Mouse (Mus musculus) B cell, adult 2 months (primary cell): ENCODE results near the gene Hs6st1.
"Not testable (repeated sequence)": the region's sequence is repeated elsewhere in the genome, so short reads cannot be mapped to it uniquely, and the experiment has no call there.

Experiments used
- DNase-seq, 2 experiments: peaks; one replicate each; pipeline ENCODE4 v3.0.0; 2022

Hs6st1 gene

DNA sequence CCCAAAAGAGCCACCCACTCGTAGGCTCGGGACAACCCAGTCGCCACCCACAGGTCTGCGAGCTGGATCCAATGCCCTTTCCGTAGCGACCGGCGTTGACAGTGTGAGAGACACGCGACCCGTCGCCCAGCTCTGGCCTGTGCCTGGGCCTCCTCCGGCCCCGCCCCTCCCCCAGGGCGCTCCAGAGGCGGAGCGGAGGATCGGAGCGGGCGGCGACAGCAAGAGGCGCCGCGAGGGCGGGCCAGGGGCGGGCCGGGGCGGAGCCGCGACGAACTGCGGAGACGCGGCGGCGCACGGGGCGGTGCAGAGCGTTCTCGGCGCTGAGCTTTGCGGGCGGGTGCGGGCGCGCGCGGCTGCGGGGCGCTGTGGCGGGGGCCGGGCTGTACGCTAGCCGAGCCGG, at the start of gene Hs6st1:
Hs6st1 (plus strand) TSS at position 325 of the 400 bp plus-strand sequence.
- peak; percentile 93 to 96 for DNase-seq

DNA sequence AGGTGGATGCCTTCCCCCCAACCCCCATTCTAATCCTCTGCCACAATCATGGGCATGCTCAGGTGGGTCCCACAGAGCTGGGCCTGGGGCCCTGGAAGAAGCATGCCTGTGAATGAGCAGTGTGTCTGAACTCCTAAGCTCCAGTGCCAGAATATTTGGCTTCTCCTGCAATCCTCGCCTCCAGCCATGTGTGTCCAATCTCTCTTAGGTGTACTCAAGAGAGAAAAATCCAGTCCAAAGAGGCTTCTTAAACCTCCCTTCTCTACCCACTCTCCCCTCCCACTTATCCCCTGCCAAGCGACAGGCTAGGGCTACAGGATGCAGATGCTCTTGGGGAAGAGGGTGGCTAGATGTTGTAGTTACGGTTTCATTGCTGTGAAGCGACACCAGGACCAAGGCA, 49.6 kb upstream of the Hs6st1 start:
- no peak for DNase-seq

DNA sequence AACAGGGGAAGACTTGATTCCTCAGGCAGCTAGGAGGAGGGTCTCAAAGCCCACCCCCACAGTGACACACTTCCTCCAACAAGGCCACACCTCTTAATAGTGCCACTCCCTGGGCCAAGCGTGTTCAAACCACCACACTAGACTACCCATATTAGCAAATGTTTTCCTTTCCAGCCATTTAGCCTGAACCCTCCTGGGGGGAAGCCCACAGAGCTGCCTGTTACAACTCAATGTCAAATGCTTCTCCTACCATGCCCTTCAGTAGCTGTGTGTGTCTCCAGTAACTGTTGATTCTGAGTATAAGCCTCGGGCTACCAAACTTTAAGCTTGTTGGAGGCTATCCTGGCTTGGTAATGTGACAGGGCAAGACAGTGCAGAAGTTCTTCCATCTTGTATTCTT, 49.0 kb upstream of the Hs6st1 start:
- DNase-seq, result no peak

DNA sequence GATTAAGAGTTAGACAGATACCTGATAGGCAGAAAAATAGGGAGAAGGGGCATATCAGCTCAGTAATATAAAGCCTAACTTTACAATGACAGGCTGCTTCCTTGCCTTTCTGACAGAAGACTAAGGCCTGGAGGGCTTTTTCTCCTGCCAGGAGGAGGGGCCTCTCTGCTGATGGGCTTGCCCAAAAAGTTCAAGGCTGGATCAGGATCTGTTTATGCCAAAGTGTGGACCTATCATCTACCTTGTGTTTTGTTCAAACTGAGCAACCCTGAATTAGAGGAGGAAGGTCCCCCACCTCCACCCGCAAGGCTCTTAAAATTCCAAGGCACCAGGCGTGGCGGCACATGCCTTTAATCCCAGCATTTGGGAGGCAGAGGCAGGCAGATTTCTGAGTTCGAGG, 47.9 kb upstream of the Hs6st1 start:
- no peak for DNase-seq

DNA sequence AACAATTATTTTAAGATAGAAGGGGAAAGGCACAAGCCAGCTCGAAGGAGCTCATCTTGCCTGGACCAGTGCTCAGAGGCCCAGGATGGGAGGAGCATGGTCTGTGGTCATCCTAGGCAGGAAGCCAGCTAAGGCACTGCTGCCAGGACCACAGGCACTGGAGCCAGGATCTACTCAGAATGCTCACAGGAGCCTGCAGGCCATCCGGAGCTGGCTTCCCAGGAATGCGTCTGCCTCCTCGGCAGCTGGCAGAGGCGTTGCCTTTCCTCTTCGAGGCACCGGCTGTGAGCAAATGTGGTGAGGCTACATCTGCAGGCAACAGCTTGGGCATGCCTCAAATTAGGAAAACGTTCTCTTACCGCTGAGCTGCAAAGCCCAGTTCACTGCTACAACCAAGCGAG, 37.8 kb upstream of the Hs6st1 start:
- no peak for DNase-seq

DNA sequence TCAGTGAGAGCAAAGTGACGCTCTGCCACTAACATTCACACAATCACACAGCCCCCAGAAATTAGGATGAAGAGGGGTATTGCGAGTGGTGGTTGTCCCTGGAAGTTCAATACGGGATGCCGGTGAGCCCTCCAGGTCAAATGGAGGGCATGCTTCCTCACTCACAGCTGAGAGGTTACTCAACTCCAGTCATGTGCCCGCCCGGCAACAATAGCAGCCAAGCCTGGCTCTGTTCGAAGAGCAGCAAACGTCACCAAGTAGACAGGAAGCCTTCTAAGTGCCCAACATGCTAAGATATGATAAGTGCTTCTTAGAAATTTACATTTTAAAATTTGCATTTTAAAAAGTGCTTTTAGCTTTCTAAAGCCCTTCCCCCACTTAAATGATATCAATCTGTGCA, 29.4 kb upstream of the Hs6st1 start:
- no peak for DNase-seq

DNA sequence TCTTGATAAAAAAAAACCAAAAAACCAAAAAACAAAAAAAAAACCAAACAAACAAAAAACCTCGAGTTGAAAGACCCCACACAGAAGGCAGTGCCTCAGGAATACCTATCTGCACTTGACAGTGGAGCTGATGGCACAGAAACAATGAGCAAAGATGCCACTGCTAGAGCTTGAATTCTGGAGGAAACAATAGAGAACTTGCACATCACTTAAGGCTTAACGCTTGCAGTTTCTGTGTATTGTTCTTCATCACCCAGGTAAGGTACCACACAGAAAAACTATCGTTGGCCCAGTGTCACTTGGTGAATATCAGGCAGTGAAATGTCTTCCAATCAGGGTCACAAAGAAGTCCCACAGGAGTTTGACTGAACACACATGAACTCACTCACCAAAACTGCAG, 26.1 kb upstream of the Hs6st1 start:
- DNase-seq, result no peak

DNA sequence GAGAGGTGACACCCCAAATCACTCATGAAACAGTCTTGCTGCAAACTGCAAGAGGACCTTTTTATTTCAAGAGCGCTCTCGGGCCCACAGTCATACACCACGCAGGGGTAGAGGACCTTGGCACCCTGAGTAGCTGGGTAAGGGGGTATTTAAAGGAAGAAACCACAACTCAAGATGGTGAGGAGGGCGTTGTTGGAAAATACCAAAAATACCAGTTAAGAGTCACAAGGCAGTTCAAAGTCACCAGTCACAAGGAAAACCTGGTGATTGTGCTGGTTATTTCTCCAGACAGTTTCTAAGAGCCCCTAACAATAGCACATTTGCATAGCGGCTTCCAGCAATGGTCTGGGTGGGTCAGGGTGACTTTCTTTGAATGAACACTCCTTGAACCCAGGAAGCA, 24.4 kb upstream of the Hs6st1 start:
- not testable (repeated sequence) for DNase-seq

DNA sequence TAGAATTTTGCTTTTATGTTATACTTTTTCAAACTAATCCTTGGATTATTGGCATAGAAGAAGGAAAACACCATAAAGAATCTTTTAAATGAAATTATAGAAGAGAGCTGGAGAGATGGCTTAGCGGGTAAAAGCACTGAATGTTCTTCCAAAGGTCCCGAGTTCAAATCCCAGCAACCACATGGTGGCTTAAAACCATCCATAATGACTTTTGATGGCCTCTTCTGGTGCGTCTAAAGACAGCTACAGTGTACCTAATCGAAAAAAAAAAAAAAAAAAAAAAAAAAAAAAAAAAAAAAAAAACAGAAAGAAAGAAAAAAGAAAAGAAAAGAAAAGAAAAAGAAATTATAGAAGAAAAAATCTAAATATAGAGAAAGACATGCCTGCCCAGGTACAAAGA, 23.9 kb upstream of the Hs6st1 start:
- no peak for DNase-seq

DNA sequence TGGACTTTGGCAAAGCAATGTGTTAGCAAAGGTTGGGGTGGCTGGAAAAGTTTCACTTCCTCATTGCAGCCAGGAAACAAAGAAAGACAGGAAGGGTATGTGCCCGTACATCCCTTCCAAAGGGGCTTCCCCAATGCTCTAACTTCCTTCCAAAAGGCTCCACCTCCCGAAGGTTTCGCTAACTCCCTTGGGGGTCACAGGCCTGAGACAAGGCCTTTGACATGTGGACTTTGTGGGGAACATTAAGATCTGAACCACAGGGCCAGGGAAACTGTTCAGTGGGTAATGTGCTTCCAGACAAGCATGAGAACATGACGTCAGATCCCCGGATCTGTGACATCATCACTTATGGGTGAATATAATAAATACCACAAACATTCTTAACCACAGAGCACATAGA, 15.5 kb upstream of the Hs6st1 start:
- peak; percentile 65 to 69 for DNase-seq

DNA sequence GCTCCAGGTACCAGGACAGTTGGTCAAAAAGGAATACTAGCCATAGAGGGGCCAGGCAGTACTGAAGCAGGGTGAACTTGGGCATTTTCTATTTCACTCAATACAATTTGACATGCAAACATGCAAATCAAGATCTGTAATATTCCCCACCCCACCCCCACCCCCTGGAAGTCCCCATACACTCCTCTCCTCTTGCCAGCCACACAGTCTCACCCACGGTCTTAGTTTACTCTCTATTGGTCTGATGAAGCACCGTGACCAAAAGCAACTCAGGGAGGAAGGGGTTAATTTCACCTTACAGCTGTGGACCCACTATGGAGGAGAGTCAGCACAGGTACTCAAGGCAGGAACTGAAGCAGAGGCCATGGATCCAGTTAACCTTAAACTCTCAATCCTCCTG, 14.6 kb upstream of the Hs6st1 start:
- no peak for DNase-seq

DNA sequence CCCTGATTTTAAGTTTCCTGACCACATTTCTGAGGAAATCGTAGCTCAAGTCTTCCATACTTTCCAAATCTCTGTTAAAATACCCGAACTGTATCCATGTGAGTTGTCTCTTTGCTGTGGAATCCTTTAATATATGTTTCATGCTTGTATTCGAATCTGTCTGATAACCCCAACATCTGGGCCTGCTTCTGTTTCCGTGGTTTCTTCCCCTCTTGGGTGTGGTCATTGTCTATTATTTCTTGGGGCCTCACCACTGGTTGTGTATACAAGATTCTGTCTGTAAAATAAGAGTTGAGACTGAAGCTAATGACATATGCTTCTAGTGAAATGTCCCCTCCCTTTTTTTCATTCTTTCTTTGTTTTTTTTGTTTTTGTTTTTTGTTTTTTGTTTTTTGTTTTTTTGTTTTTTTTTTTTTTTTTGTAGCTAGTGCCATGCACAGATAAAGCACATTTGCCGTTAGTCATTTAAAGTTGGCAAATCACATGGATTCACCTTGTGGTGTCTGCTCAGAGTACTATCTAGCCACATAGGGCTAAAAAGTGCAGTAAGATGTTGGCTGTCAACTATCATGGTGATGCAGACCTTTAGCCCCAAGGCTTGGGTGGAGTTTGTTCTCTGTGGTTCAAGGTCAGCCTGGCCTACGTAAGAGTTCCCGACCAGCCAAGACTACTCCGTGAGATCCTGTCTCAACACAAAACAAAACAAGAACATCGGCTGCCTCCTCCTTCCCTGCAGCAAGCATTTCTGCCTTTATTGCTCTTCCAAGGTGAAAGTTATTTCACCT, 13.8 kb upstream of the Hs6st1 start:
- DNase-seq, result no peak

DNA sequence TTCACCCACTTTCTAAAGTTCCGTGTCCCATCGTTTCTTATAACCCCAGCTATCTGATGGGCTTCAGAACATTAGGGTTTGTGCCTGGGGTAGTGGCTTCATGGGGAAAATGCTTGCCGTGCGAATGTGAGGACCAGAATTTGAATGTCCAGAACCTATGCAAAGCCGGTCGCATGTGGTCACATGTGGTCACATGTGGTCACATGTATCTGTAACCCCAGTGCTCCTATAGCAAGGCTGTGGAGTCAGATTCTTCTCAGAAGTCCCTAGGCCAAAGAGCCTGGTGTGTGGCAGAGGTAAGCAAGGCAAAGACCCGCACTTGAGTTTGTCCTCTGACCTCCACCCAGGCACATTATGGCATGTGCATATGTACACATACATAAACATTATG, 13.2 kb upstream of the Hs6st1 start:
- DNase-seq, result peak in 1 of 2 experiments; percentile 0

DNA sequence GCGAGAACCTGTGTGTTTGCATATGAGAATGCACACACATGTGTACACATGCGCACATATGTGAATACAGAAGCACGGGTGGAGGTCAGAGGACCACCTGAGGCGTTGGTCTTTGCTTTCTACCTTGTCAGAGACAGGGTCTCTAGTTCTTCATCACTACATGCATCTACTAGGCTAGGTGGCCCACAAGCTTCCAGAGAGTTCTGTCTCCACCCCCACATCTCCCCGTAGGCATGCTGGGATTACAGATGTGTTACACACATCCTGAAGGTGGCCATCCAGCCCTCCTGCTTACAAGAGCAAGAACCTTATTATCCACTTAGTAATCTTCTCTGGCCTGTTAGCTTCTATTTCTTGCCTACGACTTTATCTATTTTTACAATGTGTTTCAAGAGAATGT, 8.8 kb upstream of the Hs6st1 start:
- no peak for DNase-seq

DNA sequence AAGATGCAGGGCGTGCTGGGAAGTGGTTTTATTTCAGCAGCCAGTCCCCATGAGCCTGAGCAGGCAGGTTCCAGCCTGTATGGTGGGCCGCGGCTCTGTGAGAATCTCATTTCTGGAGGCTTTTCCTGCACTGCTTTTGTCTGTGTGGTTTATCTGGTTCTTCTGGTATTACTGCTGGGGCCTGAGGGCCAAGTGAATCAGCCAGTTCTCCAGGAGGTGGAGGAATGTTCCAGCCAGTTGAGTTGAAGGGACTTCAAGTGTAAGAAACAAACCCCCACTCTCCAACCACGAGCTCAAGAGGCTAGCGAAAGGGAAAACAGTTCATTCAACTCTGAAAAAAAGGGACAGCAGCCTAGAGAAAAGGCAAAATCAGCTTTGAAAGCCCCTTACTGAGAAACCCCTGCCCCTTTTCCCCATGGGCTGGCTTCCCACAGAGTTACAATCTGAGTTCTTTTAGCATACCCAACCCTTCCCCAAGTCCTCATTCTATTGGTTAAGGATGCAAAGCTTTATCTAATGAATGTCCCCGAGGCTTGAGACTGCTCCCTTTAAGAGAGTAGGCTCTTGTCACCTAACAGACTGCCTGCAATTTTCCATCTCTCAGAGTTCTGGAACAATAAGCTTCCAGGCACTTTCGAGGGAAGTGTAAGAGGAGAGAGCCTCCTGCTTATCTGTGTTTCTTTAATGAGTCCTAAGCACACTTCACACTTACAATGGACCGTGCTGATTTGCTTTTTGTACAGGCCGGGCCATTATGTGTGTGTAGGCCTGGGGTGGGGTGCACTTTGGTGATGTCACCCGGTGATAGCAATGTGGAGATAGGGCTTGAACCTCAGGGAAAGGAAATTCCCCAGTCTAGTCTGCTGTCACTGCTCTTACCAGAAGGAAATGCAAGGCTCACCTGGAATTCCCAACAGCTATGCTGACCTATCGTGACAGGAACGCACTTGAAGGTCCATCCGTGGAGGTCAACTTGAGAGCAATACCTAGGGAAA, 7.9 kb upstream of the Hs6st1 start:
- no peak for DNase-seq

DNA sequence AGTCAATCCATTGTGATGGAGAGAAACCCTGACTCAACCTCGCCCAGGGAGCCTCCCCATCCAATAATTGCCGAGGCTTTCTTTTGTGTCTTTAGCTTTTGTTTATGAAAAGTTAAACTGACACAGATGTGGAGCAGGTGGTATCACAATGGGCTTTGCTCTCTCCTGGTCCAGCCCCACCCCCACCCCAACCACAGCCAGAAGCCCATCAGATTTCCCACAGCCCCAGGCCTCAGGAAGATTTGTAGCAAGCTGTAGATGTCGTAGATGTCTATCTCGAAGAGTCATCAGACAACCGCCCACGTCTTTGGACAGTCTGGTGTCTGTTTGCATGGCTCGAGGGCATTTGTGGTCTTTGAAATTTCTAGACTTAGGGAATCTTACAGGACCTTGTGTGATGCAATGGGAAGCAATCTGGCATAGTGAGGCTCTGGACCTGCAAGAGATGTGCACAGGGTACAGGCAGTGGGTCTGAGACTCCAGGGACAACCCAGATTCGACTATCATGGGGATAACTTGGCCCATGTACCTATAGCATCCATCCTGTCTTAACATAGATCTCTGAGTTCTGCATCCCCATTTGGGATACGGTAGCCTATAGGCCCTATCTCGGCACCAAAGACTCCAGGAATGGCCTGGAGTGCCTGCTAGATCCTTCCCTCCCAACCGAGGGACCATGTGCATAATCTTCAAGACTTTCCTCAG, 6.8 kb upstream of the Hs6st1 start:
- no peak for DNase-seq

DNA sequence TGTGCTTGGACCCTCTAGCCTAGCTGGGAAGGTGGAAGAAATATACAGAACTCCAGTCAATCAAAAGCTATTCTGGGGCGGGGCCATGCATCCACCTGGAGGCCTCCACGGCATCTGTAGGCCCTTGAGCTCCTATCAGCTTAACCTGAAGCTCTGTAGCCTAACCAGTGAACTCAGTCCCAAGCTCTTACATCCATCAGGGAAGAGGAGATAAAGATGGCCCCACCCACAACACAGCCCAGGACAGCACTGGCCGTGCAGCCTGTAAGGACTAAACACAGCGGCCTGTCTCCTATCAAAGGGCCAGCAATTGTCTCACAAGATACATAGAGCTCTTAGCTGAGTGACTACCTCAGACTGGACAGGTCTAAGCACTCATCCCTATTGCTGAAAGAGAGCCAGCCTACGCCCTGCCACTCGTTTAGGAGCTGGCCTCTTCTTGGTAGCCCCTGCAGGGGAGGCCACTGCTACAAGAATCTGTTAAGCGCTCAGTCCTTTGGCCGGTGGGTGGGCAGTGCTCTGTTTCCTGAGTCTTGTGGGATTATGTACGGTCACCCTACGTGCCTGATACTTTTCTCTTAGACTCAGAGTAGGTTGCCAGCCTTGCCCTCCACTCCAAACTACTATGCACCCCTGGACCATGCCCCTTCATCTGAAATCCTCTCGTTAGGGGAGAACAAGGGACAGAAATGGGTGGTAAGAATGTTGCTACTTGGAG, 6.0 kb upstream of the Hs6st1 start:
- DNase-seq, result no peak

DNA sequence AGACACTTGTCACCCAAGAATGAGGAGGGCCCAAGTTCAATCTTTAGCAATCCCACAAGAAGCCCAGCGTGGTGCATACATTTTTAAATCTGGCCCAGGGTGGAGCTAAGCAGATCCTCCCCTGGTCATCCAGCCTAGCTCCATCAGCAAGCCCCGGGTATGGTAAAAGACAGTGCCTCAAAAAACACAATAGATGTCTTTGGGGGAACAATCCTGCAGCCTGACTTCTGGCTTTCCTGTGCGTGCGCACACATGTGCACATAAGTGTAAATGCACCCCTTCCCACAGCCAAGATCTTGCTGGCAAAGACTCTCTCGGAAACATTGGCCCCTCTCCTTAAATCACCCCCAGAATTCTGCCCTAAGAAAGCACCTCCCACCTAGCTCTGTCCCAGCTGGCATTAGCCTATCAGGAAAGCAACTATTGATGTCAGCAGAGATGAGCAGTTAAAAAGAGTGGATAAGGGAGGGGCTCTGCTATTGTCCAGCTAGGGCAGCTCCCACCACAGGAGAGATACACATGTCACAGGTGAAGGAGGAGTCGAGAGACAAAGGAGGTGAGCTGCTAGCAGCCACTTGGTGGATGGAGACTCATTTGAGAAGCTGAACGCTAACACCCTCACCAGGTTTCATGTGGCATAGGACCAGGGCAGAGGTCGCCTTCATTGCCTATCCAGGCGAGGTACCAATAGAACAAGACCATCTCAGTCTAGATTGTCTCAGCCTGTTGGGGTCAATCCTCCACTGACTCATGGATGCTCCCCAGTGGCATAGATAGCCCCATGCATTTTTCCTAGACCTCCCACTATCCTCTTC, 5.2 kb upstream of the Hs6st1 start:
- no peak for DNase-seq

DNA sequence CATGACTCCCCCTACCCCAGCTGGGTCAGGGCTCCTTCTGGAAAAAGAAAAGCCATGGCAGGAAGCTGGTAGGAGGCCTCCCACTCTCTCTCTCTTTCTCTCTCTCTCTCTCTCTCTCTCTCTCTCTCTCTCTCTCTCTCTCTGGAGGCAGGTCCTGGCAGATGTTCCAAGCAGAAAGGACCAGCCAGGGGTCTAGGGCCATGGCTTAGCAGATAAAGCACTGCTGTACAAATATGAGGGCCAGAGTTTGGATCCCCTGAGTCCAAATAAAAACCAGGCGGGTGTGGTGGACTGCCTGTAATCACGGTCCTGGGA, 4.6 kb upstream of the Hs6st1 start:
- DNase-seq, result no peak

DNA sequence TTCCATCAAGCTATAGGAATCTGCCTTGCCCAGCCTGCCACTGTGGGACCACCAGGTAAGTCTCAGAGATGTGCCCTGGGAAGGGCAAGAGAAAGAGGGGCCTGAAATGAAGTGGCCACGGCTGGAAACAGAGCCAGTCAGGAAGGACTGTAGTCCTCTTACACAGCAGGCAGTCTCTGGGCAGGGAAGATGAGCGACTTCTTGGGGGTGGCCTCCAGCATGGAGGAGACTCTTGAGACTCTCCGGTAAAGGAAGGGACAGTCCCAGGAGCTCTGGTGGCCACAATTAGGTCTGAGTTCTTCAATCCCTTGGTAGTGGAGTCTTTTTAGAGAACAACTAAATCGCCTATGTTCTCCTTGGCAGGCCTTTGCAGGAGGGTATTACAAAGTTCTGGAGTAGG, 4.0 kb upstream of the Hs6st1 start:
- no peak for DNase-seq

DNA sequence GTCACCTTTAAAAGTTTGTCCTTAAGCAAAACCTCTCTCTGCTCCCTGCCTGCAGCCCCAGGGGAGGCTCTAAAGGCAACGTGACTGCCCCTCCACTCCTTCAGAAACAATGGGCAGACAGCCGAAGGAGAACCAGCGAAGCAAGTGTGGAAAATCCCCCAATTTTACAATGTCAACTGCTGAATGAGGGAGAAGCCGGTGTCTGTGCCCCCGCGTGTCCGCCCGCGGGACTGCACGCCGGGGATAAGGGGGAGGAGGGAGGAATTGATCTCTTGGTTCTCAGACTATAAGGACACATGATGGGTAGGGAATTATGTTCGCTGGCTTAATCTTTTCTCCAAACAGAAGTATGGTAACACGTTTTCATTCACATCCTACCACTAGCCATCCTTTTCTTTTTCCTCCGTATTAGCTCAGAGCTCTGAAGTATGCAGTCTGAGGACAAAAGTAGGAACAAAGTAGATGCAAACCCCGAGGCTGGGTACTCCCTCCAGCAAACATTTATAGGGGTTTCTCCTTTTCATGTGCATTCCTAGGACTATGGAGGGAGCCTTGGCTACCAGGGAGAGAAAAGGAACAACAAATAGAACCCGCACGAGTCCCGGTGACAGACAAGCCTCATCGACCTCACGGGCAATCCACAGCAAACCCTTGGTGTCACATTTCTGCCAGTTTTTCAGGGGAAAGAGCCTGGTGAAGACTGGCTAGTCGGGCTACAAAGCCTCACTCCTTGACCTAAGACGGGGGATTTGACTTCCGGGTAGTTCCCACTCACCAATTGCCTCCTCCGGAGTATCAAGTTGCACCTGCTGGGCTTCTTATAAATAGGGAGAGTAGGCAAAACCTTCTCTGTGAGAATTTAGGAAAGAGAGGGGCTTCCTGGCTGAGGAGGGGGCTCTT, 3.1 kb upstream of the Hs6st1 start:
- DNase-seq, result peak; percentile 93 to 96
